In genomic region chr5:106695141-106695540, GRCm38 (mm10) we compare ENCODE assay signal across 8 mouse cellular contexts. TPM values are rescaled to one million over a fixed set of nuclear protein-coding genes. Genes with fewer than 3 reads are reported as not detected.
DNase-seq lines count a peak whose midpoint lies in the region; TF ChIP-seq lines count a peak whose summit lies in the region.

No protein-coding gene starts in this region.

- 50% methylated on average over 9 of the region's 9 CpGs for WGBS in embryonic facial prominence, embryonic 10.5 days

- intact Hi-C loops in left cerebral cortex, adult 2 months (cut with DNase I), result no loop called here
- intact Hi-C loops in left cerebral cortex, postnatal 36 days (cut with DNase I), result loop anchor here (5.0 kb wide), 1 partner anchor 107 kb away; no protein-coding TSS in a partner anchor

- DNase-seq in left cerebral cortex, adult 2 months (ENCODE audit: extremely low spot score in 1 of 2, low spot score in 2 of 2), result no peak
- no peak for DNase-seq in left cerebral cortex, postnatal 36 days (ENCODE audit: low spot score in 2 of 2)
- DNase-seq in embryonic facial prominence, embryonic 10.5 days (ENCODE audit: low spot score), result peak; percentile 10
- DNase-seq in induced T-regulatory cell, adult 2 months (ENCODE audit: low read depth), result peak; percentile 35
- DNase-seq in neural tube, embryonic 10.5 days (ENCODE audit: extremely low spot score, low spot score), result peak; percentile 23
- no peak for DNase-seq in urinary bladder, postnatal 36 days (ENCODE audit: low spot score in 2 of 2)
- no peak for DNase-seq in adrenal gland, postnatal 14 days
- DNase-seq in frontal cortex, postnatal 10 days (ENCODE audit: low spot score in 2 of 2), result no peak

- no peak overlapping the region for H3K27ac ChIP-seq in left cerebral cortex, adult 2 months
- H3K27ac ChIP-seq in embryonic facial prominence, embryonic 10.5 days (replicated peaks), result peak overlapping the region; percentile 100

- H3K4me3 ChIP-seq in left cerebral cortex, adult 2 months, result peak overlapping the region; percentile 96
- peak overlapping the region; percentile 90 for H3K4me3 ChIP-seq in embryonic facial prominence, embryonic 10.5 days

- peaks cover 34% of the 10 kb centered on the region for H3K36me3 ChIP-seq in embryonic facial prominence, embryonic 10.5 days (replicated peaks)

- no peaks in the 10 kb centered on the region for H3K9me3 ChIP-seq in embryonic facial prominence, embryonic 10.5 days

- no peaks in the 10 kb centered on the region for H3K27me3 ChIP-seq in embryonic facial prominence, embryonic 10.5 days (replicated peaks; ENCODE audit: low read depth, poor library complexity, severe bottlenecking)

- H3K4me1 ChIP-seq in embryonic facial prominence, embryonic 10.5 days, result peaks cover 24% of the 10 kb centered on the region

- TF ChIP-seq CTCF in left cerebral cortex, adult 2 months (IDR thresholded peaks at IDR 0.05), result no peak

RNA-seq across cellular contexts. Expression of gene Zfp644, which starts 1.9 kb away (rescaled TPM):
- total RNA-seq in left cerebral cortex, adult 2 months (2021), result 100 to 1,000 TPM; 113 to 118 TPM
- total RNA-seq in left cerebral cortex, postnatal 36 days (2021), result 100 to 1,000 TPM; 102 to 116 TPM
- 69.2 and 71.0 TPM in 2 replicates for polyA plus RNA-seq in embryonic facial prominence, embryonic 10.5 days (2016; fragmentation: Nextera tagmentation; extraction: Ambion mirVana)
- total RNA-seq in adrenal gland, postnatal 14 days (2021), result 62.4 and 72.0 TPM in 2 replicates

Comparison
In these comparisons a context has a peak if more than half of its experiments do, and no peak if none do; other contexts are left out.
1. DNase-seq: peak in embryonic facial prominence, embryonic 10.5 days (single experiment), induced T-regulatory cell, adult 2 months (single experiment) and neural tube, embryonic 10.5 days (single experiment); none in left cerebral cortex, adult 2 months (0 of 2), left cerebral cortex, postnatal 36 days (0 of 2), urinary bladder, postnatal 36 days (0 of 2), adrenal gland, postnatal 14 days (single experiment) and frontal cortex, postnatal 10 days (0 of 2).